Mouse (Mus musculus) myocyte (in vitro differentiated cells): Measurements from ENCODE around the gene Cnfn.

ENCODE experiments used
- E2F4 ChIP-seq: IDR thresholded peaks from one replicate; pipeline ENCODE4 v1.6.1; 2011; ENCODE audit warnings: mild to moderate bottlenecking, control low read depth, moderate library complexity; ENCODE audit not compliant: insufficient read depth
- MAX ChIP-seq: IDR thresholded peaks from one replicate; pipeline ENCODE4 v1.6.1; 2011; ENCODE audit warnings: low read depth, mild to moderate bottlenecking, control low read depth
- MYOG ChIP-seq, 3 experiments: IDR thresholded peaks; one replicate each; pipeline ENCODE4 v1.6.1; 2011; ENCODE audit warnings: control low read depth in 2 of 3, low read depth in 2 of 3, mild to moderate bottlenecking in 2 of 3; ENCODE audit not compliant: insufficient read length in 2 of 3, control insufficient read depth in 1 of 3, insufficient read depth in 1 of 3
- POLR2A ChIP-seq: IDR thresholded peaks from one replicate; pipeline ENCODE4 v1.6.1; 2011; ENCODE audit warnings: low read depth, mild to moderate bottlenecking, control low read depth, moderate library complexity; ENCODE audit not compliant: insufficient read length
- POLR2AphosphoS2 ChIP-seq: IDR thresholded peaks from one replicate; pipeline ENCODE4 v1.6.1; 2011; ENCODE audit warnings: low read depth, control low read depth; ENCODE audit not compliant: insufficient read length
- TCF12 ChIP-seq: IDR thresholded peaks from one replicate; pipeline ENCODE4 v1.6.1; 2011; ENCODE audit warnings: mild to moderate bottlenecking, control low read depth; ENCODE audit not compliant: poor library complexity, insufficient read depth, severe bottlenecking
- TCF3 ChIP-seq: IDR thresholded peaks from one replicate; pipeline ENCODE4 v1.6.1; 2011; ENCODE audit warnings: low read depth, control low read depth; ENCODE audit not compliant: insufficient read length

DNA sequence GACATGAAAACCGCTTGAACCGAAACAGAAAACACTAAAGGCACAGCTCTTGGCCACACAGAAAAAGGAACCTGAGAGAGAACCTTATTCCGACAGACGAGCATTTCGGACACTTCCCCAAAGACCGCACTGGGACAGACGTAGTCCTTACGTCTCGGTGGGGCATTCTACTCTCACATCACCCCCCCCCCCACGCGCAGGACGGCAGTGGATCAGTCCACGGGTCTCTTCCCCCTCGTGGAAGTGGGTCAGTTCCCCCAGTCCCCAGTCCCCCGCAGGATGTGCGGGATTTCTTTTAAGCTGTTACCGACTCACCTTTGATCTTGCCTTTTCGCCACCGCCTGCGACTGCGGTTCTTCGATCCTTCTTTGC, 25.6 kb upstream of the Cnfn start:
- TF ChIP-seq TCF12 (no peak), POLR2A (no peak), MYOG (IDR thresholded peaks at IDR 0.05; ENCODE audit: control insufficient read depth in 1 of 3, insufficient read depth in 1 of 3, insufficient read length in 2 of 3, low read depth in 2 of 3) (no peak), MAX (no peak), E2F4 (no peak), TCF3 (no peak), POLR2AphosphoS2 (no peak)
